Mouse (Mus musculus) left cerebral cortex, postnatal 10 days (tissue): ENCODE data around the gene D7Ertd443e. TPM values are rescaled to one million over a fixed set of nuclear protein-coding genes. Genes with fewer than 3 reads are reported as not detected.
A peak's percentile ranks its signal among the peaks of the same experiment; 100 is the strongest.

Source experiments
- DNase-seq, 2 experiments: peaks; one replicate each; pipeline ENCODE4 v3.0.0; 2021 to 2022; ENCODE audit warnings: low spot score in 2 of 2, mixed read lengths in 1 of 2; ENCODE audit errors: extremely low spot score in 1 of 2
- intact Hi-C: fragments of 180-260 bp; cut with DNase I; formaldehyde crosslinking; loops from one replicate; pipeline ENCODE4 v1.15.1; 2025
- total RNA-seq, 2 experiments: library from RNA; stranded (reverse); gene quantifications; 2 replicates each; pipeline ENCODE4 v1.2.3; 2021

D7Ertd443e gene
- total RNA-seq: under 1 TPM; 0.45 to 0.56 TPM

DNA sequence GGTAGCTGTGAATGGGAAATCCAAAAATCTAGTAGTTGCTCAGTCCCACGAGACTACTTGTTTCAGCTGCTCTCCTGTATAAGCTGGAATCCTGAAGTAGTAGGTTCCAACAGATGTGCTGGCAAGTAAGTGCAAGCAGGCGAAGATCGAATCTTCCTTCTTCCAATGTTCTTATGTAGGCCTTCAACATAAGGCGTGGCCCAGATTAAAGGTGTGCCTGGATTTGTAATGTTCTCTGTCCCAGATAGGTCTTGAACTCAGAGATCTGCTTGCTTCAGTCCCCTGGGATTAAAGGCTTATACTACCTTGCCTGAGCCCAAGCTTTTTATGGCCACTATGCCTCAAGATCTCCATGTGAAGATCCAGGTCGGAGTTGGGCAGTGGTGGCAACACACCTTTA, at the start of gene D7Ertd443e:
Gene D7Ertd443e (minus strand): TSS at position 101 of the 400 bp plus-strand sequence.
- no peak for DNase-seq
- intact Hi-C loops: no loop called here

DNA sequence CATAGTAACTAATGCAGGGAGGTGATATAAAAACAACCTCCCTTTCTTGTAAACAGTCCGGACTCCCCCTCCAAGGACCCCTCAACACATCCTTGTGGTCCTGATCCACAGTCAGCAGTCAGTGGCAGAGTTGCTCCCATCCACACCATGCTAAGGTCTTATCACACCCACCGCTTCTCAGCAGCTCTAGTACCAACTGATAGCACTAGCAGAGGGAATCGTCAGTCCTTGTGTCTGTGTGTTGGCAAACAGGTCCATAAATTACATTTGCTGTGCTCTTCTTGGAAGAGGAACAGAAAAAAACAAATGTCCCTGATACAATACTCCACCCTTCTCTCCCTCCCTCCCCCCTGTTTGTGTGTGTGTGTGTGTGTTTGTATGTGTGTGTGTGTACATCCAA, 46.2 kb upstream of the D7Ertd443e start:
- intact Hi-C loops: no loop called here
- DNase-seq: no peak

DNA sequence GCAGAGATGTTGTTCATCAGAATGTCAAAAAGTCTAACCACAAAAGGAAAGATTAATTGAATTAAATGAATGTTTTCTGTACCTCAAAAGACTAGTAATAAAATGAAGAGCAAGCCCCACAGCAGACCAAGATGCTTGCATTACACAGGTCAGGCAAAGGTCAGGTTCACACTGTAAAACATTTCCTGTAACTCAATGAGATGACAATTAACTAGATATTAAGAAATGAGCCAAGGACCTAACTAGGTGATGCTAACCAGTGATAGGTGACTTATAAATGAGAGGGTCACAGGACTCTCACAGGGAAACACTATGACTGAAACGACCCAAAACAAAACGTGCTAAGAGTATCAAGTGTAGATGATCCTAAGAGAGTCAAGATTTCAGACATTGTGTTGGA, 43.2 kb upstream of the D7Ertd443e start:
- DNase-seq: no peak
- intact Hi-C loops: no loop called here

DNA sequence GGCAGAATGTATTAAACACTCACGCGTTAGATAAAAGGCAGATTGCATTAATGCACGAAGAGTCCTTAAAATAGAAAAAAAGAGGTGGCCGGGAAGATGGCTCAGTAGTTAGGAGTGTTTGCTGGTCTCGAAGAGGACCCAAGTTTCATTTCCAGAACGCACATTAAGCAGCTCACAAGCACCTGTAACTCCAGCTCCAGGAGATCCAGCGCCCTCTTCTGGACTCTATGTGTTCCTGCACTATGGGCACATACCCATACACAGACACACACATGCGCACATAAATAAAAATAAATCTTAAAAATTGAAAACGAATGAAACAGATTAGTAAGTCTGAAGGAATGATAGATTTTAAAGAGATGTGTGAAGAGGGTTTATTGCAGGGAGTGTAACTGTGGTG, 29.6 kb upstream of the D7Ertd443e start:
- intact Hi-C loops: no loop called here
- DNase-seq: no peak

DNA sequence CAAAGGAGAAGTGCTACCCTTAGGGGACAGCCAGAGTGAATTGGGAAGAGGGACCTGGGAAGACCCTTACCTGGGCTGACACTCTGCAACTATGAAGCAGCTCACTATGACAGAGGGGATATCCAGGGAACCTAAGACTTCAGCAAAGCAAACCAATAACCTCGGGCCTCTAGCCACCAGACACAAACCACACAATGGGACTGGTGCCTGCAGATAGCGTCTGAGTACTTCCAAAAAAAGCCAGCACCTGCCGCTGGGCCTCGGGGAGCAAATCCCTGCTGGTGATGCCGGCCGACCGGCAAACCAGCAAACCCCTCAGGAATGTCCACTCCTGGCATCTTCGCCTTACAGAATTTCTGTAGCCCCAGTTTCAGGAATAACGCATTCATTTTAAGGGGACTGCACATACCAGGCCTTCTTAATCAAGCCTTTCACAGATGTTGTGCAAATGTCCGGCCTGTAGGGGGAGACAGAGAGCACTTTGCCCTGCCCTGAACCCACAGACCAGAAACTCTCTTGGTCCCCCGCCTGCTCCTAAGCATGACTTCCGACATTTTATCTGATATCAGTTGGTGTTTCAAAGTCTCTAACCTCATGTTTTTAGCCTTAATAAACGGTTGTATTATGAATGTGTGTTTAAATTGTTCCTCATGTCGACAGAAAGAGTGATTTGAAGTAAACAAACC, 28.7 kb upstream of the D7Ertd443e start:
- peak in 1 of 2 experiments; percentile 27 for DNase-seq
- intact Hi-C loops: no loop called here

DNA sequence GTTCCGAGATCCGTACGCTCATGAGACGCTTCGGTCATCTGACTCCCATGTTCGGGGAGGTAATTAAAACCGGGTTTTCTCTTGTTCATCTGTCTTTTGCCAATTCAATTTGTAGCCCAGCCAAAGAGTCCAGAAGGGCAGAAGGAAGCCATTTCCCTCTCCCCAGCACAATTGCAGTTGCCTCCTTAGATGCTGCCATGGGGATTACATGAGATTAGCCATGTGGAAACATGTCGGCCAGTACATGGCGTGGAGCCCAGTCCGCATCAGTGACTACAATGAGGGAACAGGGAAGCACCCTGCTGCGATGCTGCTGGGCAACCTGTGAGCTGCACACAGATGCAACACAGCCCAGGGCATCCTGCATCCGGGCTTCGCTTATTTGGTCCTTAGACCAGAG, 23.2 kb upstream of the D7Ertd443e start:
- DNase-seq: peak; percentile 8 to 49
- intact Hi-C loops: no loop called here

DNA sequence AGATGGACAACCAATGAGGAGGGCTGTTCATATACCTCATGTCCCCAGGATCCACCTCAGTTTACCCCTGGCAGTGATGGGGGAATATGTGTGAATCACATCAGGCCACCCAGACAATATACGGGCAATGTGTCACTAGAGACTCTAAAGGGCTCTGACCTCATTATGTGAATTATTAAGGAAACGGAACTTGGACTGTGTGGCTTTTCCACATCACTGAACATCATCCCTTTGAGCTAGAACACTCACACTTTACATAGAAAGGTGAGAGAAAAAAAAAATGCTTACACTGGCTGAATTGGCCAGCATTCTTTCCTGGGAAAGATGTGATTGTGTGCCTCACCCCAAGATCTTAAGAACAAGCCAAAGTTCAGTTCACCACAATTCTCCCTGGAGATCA, 15.3 kb upstream of the D7Ertd443e start:
- intact Hi-C loops: no loop called here

DNA sequence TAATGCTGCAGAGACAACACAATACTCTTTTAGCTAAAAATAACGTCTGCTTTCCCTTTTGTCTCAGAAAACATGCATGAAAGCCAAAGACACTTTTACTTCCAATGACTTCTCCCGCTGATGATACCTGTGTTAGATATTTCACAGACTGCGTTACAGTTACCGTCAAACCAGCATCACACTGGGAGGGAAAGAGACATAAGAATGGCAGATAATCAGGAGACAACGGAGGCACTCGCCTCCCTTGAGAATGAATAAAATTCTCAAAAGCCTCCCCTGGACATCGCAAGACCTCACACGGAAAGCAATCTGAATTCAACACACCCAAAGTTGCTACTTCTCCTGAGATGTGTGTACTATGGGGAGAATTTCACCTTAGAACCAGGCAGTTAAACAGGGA, 11.3 kb upstream of the D7Ertd443e start:
- intact Hi-C loops: no loop called here
- no peak for DNase-seq

More for the DNA sequence above, 15.3 kb upstream of the D7Ertd443e start:
- DNase-seq: no peak

DNA sequence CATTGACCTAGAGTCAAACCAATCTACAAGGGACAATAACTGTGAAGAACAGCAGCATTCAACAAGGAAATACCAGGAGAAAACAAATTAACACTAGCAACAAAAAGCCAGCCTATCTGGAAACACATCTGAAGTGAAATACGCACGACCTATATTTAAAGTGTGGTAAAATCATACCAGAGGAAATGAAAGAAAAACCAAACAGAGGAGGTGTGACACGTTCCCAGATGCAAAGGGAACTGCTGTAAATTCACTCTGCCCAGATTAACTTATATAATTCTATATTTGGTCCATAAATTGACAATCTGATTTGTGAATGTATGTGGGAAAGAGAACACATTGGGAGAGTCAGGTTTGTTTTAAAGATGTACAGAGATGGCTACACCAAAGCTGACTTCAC, 2.7 kb downstream of the D7Ertd443e start:
- no peak for DNase-seq
- intact Hi-C loops: no loop called here

DNA sequence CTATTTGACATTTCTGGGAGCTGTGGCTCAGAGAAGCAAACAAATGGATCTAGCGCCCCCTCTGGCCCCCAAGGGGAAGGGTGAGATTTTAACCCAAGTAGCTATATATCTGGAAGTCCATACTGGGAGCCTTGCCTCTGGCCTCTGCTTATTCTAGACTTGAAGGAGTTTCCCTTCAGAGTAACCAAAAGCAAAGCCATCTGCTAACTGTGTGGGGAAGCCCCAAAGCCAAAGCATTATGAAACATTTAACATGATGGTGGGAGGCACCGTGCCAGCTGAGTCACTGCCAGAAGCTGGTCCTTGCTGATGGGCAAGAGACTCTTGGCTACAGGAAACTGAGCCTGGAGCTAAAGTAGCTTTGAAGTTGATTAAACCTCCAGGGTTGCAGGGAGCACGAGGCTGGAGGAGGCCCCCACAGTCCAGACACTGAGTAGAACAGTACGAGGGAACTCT, 4.0 kb downstream of the D7Ertd443e start:
- peak; percentile 56 to 86 for DNase-seq
- intact Hi-C loops: no loop called here

DNA sequence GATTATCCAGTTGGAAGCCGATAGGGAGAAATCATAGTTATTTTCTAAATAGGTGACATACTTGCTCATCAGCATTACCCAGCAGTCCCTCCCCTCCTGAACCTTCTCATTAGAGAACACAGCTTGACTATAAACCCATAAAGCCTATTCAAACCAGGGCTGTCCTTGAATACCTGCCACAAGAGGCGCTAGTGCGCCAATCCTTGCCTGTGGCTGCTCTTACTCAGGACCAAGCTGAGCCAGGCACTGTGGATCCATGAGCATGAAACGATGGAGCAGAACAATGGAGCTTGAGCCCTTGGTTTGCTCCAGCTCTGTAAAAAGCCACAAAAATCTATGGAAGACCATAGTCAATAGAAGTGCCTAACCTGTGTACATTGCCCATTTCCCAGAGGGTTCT, 7.2 kb downstream of the D7Ertd443e start:
- intact Hi-C loops: no loop called here
- peak in 1 of 2 experiments; percentile 63 for DNase-seq

DNA sequence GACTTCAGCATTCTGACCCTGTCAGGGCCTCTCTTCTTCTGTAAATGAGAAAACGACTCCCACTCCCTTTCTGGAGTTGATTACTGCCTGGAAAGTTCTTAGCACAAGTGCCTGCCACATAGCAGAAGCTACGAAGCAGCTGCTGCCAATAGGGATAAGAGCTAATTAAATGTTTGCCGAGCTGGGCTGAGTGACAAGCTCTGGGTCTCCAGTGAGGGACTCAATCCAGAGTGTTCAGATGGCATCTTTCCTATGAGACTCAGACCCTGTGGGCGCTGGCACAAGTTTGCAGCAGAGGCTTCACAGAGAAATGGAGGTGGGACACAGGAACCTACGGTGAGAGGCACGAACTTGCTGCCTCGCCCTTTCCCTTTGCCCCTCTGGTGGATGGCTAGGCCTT, 8.7 kb downstream of the D7Ertd443e start:
- DNase-seq: peak in 1 of 2 experiments; percentile 44
- intact Hi-C loops: no loop called here

DNA sequence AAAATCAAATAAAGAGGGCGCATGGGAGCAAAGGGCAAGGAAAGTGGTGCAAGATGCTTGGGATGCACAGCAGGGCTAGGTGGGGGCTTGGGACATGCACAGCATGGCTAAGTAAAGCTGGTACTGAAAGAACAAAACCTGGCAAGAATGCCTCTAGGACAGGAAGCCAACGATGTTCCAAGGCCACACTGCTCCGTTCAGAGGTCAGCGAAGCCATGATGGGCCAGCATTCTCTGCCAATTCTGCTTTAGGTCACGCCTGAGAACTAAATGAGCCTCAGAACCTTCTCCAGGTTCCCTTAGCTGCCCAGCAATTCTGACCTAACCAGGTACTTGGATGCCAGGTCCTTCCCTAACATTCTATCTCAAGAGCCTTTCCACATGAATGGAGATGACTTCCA, 13.2 kb downstream of the D7Ertd443e start:
- DNase-seq: no peak
- intact Hi-C loops: no loop called here

DNA sequence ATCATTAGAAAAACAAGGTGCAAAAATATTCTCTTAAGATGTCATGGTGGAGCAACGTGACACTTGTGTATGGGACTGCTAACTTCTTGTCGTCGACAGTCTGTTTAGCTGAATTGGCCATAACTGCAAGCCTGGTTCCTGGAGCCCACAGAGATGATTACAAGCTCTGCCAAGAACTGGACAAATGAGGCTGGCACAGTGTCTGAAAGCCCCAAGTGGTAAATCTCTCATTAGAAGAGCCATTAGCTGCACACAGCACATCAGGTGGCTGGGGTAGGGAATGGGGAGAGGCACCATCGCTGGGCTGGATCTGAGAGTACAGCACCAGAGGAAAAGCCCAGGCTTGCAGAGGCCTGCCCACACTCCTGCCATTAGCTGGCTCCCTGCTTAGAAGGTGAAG, 16.2 kb downstream of the D7Ertd443e start:
- DNase-seq: no peak
- intact Hi-C loops: no loop called here

DNA sequence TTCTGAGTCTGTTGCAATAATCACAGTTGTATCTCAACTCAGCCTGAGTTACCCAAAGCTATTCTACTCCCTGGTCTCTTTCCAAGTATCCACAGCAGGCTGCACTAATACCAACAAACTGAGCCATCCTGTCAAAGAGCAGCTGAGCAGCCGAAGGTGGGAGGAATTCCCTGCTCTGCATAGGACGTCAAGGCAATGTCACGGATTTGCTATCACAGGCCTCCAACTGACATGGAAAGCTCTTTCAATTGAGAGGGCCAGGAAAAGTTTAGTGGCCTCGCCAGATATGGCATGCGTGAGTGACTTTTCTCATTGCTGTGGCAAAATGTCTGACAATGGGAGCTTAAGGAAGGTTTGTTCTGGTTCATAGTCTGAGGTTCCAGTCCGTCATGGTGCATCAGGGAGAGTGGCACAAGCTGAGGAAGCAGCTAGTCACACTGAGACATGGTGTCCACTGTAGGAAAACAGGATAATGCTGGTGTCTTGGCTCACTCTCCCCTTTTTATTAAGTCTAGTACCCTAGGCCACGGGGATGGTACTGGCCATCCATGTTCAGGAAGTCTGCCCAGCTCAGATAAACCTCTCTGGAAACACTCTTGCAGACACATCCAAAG, 23.1 kb downstream of the D7Ertd443e start:
- intact Hi-C loops: no loop called here
- no peak for DNase-seq

DNA sequence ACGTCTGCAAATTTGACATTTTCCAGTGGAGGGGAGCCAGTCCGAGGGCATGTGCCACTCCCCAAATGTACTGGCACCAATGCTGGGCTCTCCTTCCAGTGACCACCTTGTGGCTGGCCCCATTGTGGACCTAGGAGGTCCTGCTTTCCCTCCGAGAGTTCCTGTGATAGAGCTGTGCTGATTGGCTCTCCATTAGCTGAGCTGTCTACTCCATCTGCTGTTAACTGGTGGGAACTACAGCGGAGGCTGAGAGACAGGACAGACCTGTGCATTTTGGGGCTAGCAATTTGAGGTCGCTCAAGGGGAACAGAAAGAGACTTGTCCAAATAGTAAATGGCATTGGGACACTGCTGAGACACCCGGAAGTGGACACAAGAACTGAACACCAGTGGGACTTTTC, 36.6 kb downstream of the D7Ertd443e start:
- intact Hi-C loops: loop anchor here (5.0 kb wide), 2 partner anchors 122 to 492 kb away; no protein-coding TSS in a partner anchor
- DNase-seq: peak; percentile 58 to 69

DNA sequence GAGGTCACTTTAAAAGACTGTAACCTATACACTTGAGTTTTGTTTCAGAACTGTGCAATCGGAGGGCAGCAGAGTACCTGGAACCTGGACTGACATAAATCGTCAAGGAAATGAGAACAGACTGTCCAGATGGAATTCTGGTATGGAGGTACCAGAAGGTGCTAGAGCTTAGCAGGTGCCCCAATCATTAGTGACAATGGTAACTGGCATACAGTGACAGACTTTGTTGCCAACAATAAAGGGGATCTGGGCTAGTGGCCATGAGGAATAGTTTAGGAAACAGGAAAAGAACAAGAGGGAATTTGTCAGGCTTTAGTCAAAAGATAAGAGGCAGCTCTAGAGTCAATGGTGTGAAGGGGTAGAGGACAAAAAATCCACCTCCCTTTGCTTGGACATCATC, 43.3 kb downstream of the D7Ertd443e start:
- intact Hi-C loops: no loop called here
- DNase-seq: no peak

DNA sequence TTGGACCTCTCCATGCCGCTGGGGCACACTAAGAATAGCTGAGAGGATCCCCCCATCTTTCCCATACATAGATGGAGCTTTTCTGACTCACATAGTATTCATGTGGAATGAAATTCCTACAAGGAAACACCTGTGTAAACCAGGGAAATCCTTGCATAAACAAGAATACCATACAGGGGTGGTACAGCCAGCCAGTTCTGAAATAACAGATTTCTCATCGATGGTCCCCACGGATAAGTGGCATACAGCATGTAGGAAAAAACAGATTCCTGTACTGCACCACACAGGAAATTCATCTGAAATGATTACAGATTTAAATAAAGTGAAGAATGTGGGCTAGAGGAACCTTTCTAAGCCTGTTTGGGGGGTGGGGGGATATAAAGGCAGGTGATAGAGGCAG, 49.5 kb downstream of the D7Ertd443e start:
- DNase-seq: no peak
- intact Hi-C loops: no loop called here

DNA sequence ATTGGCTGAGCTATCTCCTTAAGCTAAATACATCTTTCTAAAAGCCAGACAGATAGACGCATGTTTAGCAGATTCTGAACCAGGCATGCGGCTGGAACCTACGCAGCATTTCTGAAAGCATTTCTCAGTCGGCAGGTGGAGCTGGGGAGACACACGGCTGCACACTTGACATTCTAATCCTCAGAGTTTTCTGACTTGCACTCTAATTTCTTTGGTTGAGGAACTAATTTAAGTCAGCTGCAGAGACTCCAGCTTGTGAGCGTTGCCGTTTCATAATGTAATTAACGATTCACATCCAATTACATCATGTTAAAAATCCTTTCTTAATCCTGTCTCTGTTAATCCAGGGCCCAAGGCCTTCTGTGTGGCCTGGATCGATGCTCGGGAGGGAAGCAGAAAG, 64.5 kb downstream of the D7Ertd443e start:
- intact Hi-C loops: no loop called here
- no peak for DNase-seq

DNA sequence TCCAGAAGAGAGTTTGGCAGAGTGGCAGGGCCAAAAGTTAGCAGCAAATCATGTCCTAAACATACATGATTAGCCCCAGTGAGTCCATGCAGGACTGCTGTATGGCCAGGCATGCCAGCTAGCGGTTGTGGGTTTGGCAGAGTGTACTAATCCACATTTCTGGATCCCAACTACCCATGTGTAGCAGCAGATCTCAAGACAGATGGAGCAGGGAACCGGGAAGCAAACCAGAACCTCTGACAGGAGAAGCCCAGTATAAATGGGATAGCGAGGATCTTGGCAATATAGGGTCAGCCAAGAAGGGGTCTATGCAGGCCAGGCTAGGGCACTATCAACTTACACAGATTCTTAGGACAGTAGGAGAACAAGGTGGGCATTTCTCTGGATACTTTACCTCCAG, 83.4 kb downstream of the D7Ertd443e start:
- no peak for DNase-seq
- intact Hi-C loops: no loop called here

DNA sequence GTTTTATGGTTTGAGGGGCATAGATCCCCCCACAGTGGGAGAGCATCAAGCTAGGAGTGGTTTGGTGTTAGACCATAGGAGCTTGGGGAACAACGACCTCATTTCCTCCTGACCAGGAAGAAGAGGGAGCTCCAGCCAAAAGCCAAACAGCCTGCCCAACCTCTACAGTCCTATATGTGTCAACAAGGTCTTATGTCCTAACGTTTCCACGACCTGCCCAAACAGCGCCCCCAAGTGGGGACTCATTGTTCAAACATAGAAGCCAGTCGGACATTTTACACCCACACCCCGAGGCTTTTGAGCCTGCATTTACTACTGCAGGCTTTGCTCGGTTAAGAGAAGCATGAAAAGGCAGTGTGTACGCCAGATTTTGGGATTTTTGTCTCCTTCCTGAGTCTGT, 84.2 kb downstream of the D7Ertd443e start:
- intact Hi-C loops: no loop called here
- DNase-seq: peak in 1 of 2 experiments; percentile 35
